Mouse (Mus musculus) embryonic facial prominence, embryonic 15.5 days (tissue): ENCODE data around the gene Ikbke. TPM values are rescaled to one million over a fixed set of nuclear protein-coding genes. Genes with fewer than 3 reads are reported as not detected.
"Not testable (repeated sequence)": the region's sequence is repeated elsewhere in the genome, so short reads cannot be mapped to it uniquely, and the experiment has no call there.

ENCODE experiments used
- ATAC-seq: fragments of 200-750 bp; cut with Nextera tagmentation; 2 replicates; pipeline ENCODE4 v1.8.0; 2017; ENCODE audit warnings: low read depth, moderate TSS enrichment; ENCODE audit not compliant: insufficient number of reproducible peaks, low FRiP score, low TSS enrichment
- H3K27ac ChIP-seq: fragments of 300-500 bp; sonication (generic); replicated peaks from 2 replicates; pipeline ENCODE4 v1.5.1; 2015; ENCODE audit warnings: mild to moderate bottlenecking, inconsistent platforms
- H3K27me3 ChIP-seq: fragments of 300-500 bp; sonication (generic); 2 replicates; pipeline ENCODE4 v1.6.1; 2015; ENCODE audit warnings: inconsistent platforms
- H3K36me3 ChIP-seq: fragments of 300-500 bp; sonication (generic); 2 replicates; pipeline ENCODE4 v1.6.1; 2015; ENCODE audit warnings: mild to moderate bottlenecking, inconsistent platforms
- H3K4me1 ChIP-seq: fragments of 300-500 bp; sonication (generic); 2 replicates; pipeline ENCODE4 v1.6.1; 2015; ENCODE audit warnings: inconsistent platforms
- H3K4me2 ChIP-seq: fragments of 300-500 bp; sonication (generic); replicated peaks from 2 replicates; pipeline ENCODE4 v1.6.1; 2015; ENCODE audit warnings: mild to moderate bottlenecking, inconsistent platforms
- H3K4me3 ChIP-seq: fragments of 300-500 bp; sonication (generic); replicated peaks from 2 replicates; pipeline ENCODE4 v1.5.1; 2015; ENCODE audit warnings: mild to moderate bottlenecking, inconsistent platforms
- H3K9ac ChIP-seq: fragments of 300-500 bp; sonication (generic); 2 replicates; pipeline ENCODE4 v1.6.1; 2015; ENCODE audit warnings: inconsistent platforms
- H3K9me3 ChIP-seq: fragments of 300-500 bp; sonication (generic); replicated peaks from 2 replicates; pipeline ENCODE4 v1.6.1; 2016; ENCODE audit warnings: inconsistent platforms
- WGBS: fragments of 180-500 bp; shearing (Covaris S2); methylation state at CpG from one replicate; pipeline ENCODE4 v1.1.7; 2015; 5-methylcytosine and 5-hydroxymethylcytosine counted together
- polyA plus RNA-seq: library from polyadenylated mRNA; unstranded; fragments of >200 nt; fragmentation: Nextera tagmentation; extraction: Ambion mirVana; gene quantifications from 2 replicates; pipeline ENCODE4 v1.2.1, GENCODE M21; 2015

The Ikbke gene
- polyA plus RNA-seq: 5.1 and 7.7 TPM in 2 replicates

GRCm38 (mm10) chr1:131279456-131279776 lies at the start of gene Ikbke:
Gene Ikbke, minus strand, starts transcription at chr1:131279606.
- no peak for ATAC-seq

DNA sequence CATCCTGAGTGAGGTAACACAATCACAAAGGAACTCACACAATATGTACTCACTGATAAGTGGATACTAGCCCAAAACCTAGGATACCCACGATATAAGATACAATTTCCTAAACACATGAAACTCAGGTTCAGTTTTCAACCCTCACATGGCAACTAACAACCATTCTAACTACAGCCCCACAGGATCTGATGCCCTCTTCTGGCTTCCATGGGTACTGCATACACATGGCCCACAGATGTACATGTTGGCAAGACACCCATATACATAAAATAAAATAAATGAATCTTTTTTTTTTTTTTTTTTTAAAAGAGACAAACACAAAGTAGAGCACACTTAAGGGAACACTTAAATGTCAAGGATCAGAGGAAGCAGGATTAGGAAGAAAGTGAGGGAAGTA lies 49.7 kb upstream of the Ikbke start:
- WGBS: 95% methylated on average over 1 of the region's 1 CpGs
- H3K27ac ChIP-seq: not testable (repeated sequence)
- peaks cover 31% of the 10 kb centered on the region for H3K36me3 ChIP-seq

More at GRCm38 (mm10) chr1:131279456-131279776, at the start of gene Ikbke:
- Histone ChIP-seq H3K27me3 (no peaks in the 10 kb centered on the region), H3K27ac (peak within 1 kb of the TSS; percentile 65; the same call in 1 of the 2 replicates), H3K9ac (peak within 1 kb of the TSS; percentile 15; the same call in 1 of the 2 replicates), H3K36me3 (no peaks in the 10 kb centered on the region), H3K4me2 (peak within 1 kb of the TSS; percentile 53), H3K4me3 (peak within 1 kb of the TSS; percentile 41), H3K9me3 (no peaks in the 10 kb centered on the region), H3K4me1 (peaks cover 31% of the 10 kb centered on the region)
- 25% methylated on average over 4 of the region's 4 CpGs for WGBS

DNA sequence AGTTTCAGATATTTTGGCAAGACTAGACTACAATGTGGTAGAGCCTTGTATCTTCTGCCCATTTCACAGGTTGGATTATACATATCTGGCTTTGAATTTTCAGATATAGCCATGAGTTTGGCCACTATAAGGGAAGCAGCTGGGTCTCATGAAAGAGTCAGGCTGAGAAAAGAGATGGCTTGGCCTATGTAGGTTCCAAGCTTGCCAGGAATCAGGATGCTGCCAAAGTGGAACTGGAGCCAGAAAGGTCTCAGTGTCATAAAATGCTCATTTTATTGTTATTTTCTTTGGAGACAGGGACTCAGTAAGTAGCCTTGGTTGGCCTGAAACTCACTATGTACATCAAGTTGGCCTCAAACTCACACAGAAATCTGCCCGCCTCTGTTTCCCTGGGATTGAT lies 47.8 kb upstream of the Ikbke start:
- no peaks in the 10 kb centered on the region for H3K4me1 ChIP-seq
- no peaks in the 10 kb centered on the region for H3K27me3 ChIP-seq
- H3K4me2 ChIP-seq: no peak overlapping the region
- H3K4me3 ChIP-seq: no peak overlapping the region
- H3K36me3 ChIP-seq: peaks cover 31% of the 10 kb centered on the region
- ATAC-seq: no peak
- H3K9me3 ChIP-seq: no peaks in the 10 kb centered on the region
- H3K27ac ChIP-seq: no peak overlapping the region
- 96% methylated on average over 1 of the region's 1 CpGs for WGBS
- no peak overlapping the region for H3K9ac ChIP-seq

More for the DNA sequence above, 49.7 kb upstream of the Ikbke start:
- H3K4me1 ChIP-seq, ATAC-seq, H3K4me3 ChIP-seq, H3K27me3 ChIP-seq, H3K9me3 ChIP-seq, H3K9ac ChIP-seq, H3K4me2 ChIP-seq: not testable (repeated sequence)

GRCm38 (mm10) chr1:131324816-131325463 lies 45.5 kb upstream of the Ikbke start:
- H3K9me3 ChIP-seq: no peaks in the 10 kb centered on the region
- H3K4me2 ChIP-seq: no peak overlapping the region
- ATAC-seq: no peak
- H3K4me1 ChIP-seq: no peaks in the 10 kb centered on the region
- peaks cover 37% of the 10 kb centered on the region for H3K36me3 ChIP-seq
- H3K27ac ChIP-seq: no peak overlapping the region
- WGBS: 88% methylated on average over 3 of the region's 3 CpGs
- no peaks in the 10 kb centered on the region for H3K27me3 ChIP-seq
- H3K4me3 ChIP-seq: no peak overlapping the region
- no peak overlapping the region for H3K9ac ChIP-seq

- H3K4me1 ChIP-seq: no peaks in the 10 kb centered on the region
- H3K27me3 ChIP-seq: no peaks in the 10 kb centered on the region
- H3K27ac ChIP-seq: no peak overlapping the region
- peaks cover 50% of the 10 kb centered on the region for H3K36me3 ChIP-seq
- H3K9me3 ChIP-seq: no peaks in the 10 kb centered on the region
- no peak overlapping the region for H3K4me3 ChIP-seq
- ATAC-seq: no peak
- 86% methylated on average over 3 of the region's 3 CpGs for WGBS
- H3K4me2 ChIP-seq: no peak overlapping the region
- no peak overlapping the region for H3K9ac ChIP-seq
Measured at GRCm38 (mm10) chr1:131319598-131320330, 40.4 kb upstream of the Ikbke start.

DNA sequence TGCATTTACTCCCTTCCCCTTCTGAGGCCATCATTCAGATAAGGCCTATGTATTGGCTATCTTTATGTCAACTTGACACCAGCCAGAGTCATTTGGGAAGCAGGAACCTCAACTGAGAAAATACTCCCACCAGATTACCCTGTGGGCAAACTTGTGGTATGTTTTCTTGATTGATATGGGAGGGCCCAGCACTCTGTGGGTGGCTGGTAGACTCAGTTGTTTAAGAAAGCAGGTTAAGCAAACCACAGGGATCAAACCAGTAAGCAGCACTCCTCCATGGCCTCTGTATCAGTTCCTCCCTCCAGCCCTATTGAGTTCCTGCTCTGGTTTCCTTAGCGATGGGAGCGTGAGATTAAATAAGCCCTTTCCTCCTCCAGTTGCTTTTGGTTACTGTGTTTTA lies 39.0 kb upstream of the Ikbke start:
- Histone ChIP-seq H3K4me3 (no peak overlapping the region), H3K9ac (no peak overlapping the region), H3K4me2 (no peak overlapping the region), H3K36me3 (peaks cover 49% of the 10 kb centered on the region), H3K9me3 (no peaks in the 10 kb centered on the region), H3K27me3 (no peaks in the 10 kb centered on the region), H3K4me1 (no peaks in the 10 kb centered on the region), H3K27ac (no peak overlapping the region)
- WGBS: 79% methylated on average over 2 of the region's 2 CpGs
- ATAC-seq: no peak

GRCm38 (mm10) chr1:131317625-131318024 lies 38.2 kb upstream of the Ikbke start:
- H3K27ac ChIP-seq: no peak overlapping the region
- H3K27me3 ChIP-seq: no peaks in the 10 kb centered on the region
- 95% methylated on average over 5 of the region's 5 CpGs for WGBS
- peaks cover 49% of the 10 kb centered on the region for H3K36me3 ChIP-seq
- no peaks in the 10 kb centered on the region for H3K4me1 ChIP-seq
- no peak overlapping the region for H3K4me2 ChIP-seq
- no peak overlapping the region for H3K9ac ChIP-seq
- no peaks in the 10 kb centered on the region for H3K9me3 ChIP-seq
- ATAC-seq: no peak
- H3K4me3 ChIP-seq: no peak overlapping the region

DNA sequence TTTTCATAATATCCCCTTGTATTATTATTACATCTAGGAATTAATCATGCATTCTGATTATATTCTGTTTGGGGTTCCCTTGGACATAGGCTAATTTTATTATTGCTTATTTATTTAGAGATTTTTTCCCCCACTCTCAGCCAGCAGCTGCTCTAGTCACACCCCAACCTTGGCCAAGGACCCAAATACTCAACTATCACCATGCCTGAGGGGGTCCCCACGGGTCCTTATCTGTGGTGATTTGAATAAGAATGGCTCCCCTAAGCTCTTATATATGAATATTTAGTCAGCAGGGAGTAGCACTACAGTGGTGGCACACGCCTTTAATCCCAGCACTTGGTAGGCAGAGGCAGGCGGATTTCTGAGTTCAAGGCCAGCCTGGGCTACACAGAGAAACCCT lies 31.9 kb upstream of the Ikbke start:
- no peak overlapping the region for H3K4me3 ChIP-seq
- 88% methylated on average over 3 of the region's 3 CpGs for WGBS
- H3K9me3 ChIP-seq: no peaks in the 10 kb centered on the region
- H3K9ac ChIP-seq: no peak overlapping the region
- no peak for ATAC-seq
- H3K4me2 ChIP-seq: no peak overlapping the region
- no peaks in the 10 kb centered on the region for H3K27me3 ChIP-seq
- peaks cover 48% of the 10 kb centered on the region for H3K36me3 ChIP-seq
- H3K27ac ChIP-seq: no peak overlapping the region
- H3K4me1 ChIP-seq: no peaks in the 10 kb centered on the region

DNA sequence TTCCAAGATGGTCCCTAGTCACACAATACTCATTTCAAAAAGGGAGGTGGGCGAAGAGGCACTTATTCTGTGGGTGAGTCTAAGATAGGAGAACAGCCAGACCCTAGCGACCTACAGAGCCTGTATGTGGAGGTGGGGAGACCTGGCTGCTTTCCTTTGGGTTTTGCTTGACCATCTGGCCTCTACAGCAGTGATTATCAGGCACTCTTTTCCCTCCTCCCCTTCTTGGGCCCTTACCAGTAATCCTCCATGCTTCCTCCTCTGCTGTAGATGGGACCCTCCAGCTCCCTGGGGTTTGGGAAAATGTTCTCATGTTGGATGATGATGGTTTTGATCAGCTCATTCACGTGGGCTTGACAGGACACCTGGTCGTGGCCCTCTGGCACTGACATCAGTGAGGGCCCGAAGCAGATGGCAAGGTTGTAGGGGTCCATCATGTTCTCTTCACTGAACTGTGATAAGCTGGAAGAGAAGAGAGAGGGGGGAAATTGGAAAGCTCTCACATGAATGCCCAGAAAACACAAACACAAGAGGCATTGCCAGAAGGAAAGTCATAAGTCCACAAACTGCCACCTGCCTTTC lies 30.9 kb upstream of the Ikbke start:
- WGBS: 90% methylated on average over 5 of the region's 5 CpGs
- no peak for ATAC-seq
- H3K27ac ChIP-seq: no peak overlapping the region

DNA sequence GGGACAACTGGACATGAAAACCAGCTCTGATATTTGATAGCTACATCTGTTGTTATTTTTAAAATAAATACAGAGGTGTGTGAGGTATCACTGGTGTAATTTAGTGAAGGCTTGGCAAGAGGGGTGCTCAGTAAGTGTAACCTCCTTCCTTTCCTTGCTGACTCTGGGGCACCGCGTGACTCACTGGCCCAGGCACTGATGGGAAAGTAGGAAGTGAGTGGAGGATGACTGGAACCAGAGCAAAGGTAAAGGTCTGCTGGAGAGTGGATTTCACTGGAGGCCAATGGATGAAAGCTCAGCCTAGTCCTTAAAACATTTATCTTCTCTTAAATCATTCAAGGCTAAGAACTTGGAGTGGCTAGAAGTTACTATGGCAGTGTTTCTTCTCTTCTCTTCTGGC lies 21.3 kb upstream of the Ikbke start:
- no peak overlapping the region for H3K27ac ChIP-seq

More for the DNA sequence above, 30.9 kb upstream of the Ikbke start:
- no peaks in the 10 kb centered on the region for H3K27me3 ChIP-seq
- peaks cover 39% of the 10 kb centered on the region for H3K36me3 ChIP-seq
- no peaks in the 10 kb centered on the region for H3K9me3 ChIP-seq
- no peak overlapping the region for H3K4me2 ChIP-seq
- H3K4me3 ChIP-seq: no peak overlapping the region
- H3K9ac ChIP-seq: no peak overlapping the region
- no peaks in the 10 kb centered on the region for H3K4me1 ChIP-seq

GRCm38 (mm10) chr1:131299788-131300187 lies 20.4 kb upstream of the Ikbke start:
- H3K27me3 ChIP-seq: no peaks in the 10 kb centered on the region
- H3K4me3 ChIP-seq: no peak overlapping the region
- peaks cover 57% of the 10 kb centered on the region for H3K36me3 ChIP-seq
- no peak overlapping the region for H3K9ac ChIP-seq
- no peak for ATAC-seq
- no peak overlapping the region for H3K4me2 ChIP-seq
- H3K4me1 ChIP-seq: no peaks in the 10 kb centered on the region
- H3K9me3 ChIP-seq: no peaks in the 10 kb centered on the region
- 82% methylated on average over 6 of the region's 6 CpGs for WGBS
- no peak overlapping the region for H3K27ac ChIP-seq

More for the DNA sequence above, 21.3 kb upstream of the Ikbke start:
- no peaks in the 10 kb centered on the region for H3K4me1 ChIP-seq
- H3K4me3 ChIP-seq: no peak overlapping the region
- no peak for ATAC-seq
- H3K27me3 ChIP-seq: no peaks in the 10 kb centered on the region
- no peak overlapping the region for H3K9ac ChIP-seq
- WGBS: 95% methylated on average over 2 of the region's 2 CpGs
- H3K9me3 ChIP-seq: no peaks in the 10 kb centered on the region
- H3K36me3 ChIP-seq: peaks cover 50% of the 10 kb centered on the region
- H3K4me2 ChIP-seq: no peak overlapping the region
